Mouse (Mus musculus): ENCODE results near the gene Ptgir. TPM values are rescaled to one million over a fixed set of nuclear protein-coding genes. Genes with fewer than 3 reads are reported as not detected.

Gene Ptgir
- polyA plus RNA-seq, 1 experiment from 2014 or later = 1.6 TPM

GRCm38 (mm10) chr7:16890536-16890935 lies 15.8 kb upstream of the Ptgir start:
- Histone ChIP-seq H3K4me2 (peak overlapping the region; percentile 74), H3K27ac (ENCODE audit: low read depth) (peak overlapping the region; percentile 97), H3K4me3 (ENCODE audit: low read depth, low read length) (peak overlapping the region; percentile 37; the same call in 1 of the 2 replicates), H3K9ac (peak overlapping the region; percentile 20), H3K27me3 (ENCODE audit: insufficient read depth, low read length) (peaks cover 24% of the 10 kb centered on the region), H3K9me3 (ENCODE audit: low read depth, low read length) (peaks cover 9% of the 10 kb centered on the region), H3K4me1 (ENCODE audit: insufficient read depth) (peaks cover 7% of the 10 kb centered on the region; the same call in 1 of the 2 replicates), H3K36me3 (ENCODE audit: insufficient read depth) (peaks cover 27% of the 10 kb centered on the region)
- peak; percentile 84 for DNase-seq
- TF ChIP-seq CTCF (IDR thresholded peaks at IDR 0.05; ENCODE audit: low read depth) = no peak
- 18% methylated on average over 6 of the region's 6 CpGs for WGBS
- no peak for ATAC-seq (ENCODE audit: insufficient read depth)

- DNase-seq = peak; percentile 97
- H3K4me3 ChIP-seq (ENCODE audit: low read depth, low read length) = peak overlapping the region; percentile 37; the same call in 1 of the 2 replicates
- H3K27ac ChIP-seq (ENCODE audit: low read depth) = peak overlapping the region; percentile 97
- peak overlapping the region; percentile 74 for H3K4me2 ChIP-seq
- peaks cover 20% of the 10 kb centered on the region for H3K27me3 ChIP-seq (ENCODE audit: insufficient read depth, low read length)
- no peak for TF ChIP-seq CTCF (IDR thresholded peaks at IDR 0.05; ENCODE audit: low read depth)
- H3K36me3 ChIP-seq (ENCODE audit: insufficient read depth) = peaks cover 22% of the 10 kb centered on the region
- ATAC-seq (ENCODE audit: insufficient read depth) = peak; percentile 87
- WGBS = 4% methylated on average over 23 of the region's 23 CpGs
- peaks cover 8% of the 10 kb centered on the region; the same call in 1 of the 2 replicates for H3K4me1 ChIP-seq (ENCODE audit: insufficient read depth)
- H3K9me3 ChIP-seq (ENCODE audit: low read depth, low read length) = peaks cover 5% of the 10 kb centered on the region
- peak overlapping the region; percentile 20; the same call in 1 of the 2 replicates for H3K9ac ChIP-seq
Measured at GRCm38 (mm10) chr7:16890944-16891343, 15.3 kb upstream of the Ptgir start.

- DNase-seq (peak; percentile 97), ATAC-seq (ENCODE audit: insufficient read depth) (peak; percentile 84)
- Histone ChIP-seq H3K9me3 (ENCODE audit: low read depth, low read length) (no peaks in the 10 kb centered on the region), H3K36me3 (ENCODE audit: insufficient read depth) (peaks cover 14% of the 10 kb centered on the region), H3K27me3 (ENCODE audit: insufficient read depth, low read length) (peaks cover 18% of the 10 kb centered on the region; the same call in 1 of the 2 replicates), H3K4me2 (peak within 1 kb of the TSS; percentile 74), H3K4me3 (ENCODE audit: low read depth, low read length) (peak within 1 kb of the TSS; percentile 37), H3K9ac (peak within 1 kb of the TSS; percentile 21; the same call in 1 of the 2 replicates), H3K4me1 (ENCODE audit: insufficient read depth) (peaks cover 8% of the 10 kb centered on the region; the same call in 1 of the 2 replicates), H3K27ac (ENCODE audit: low read depth) (peak within 1 kb of the TSS; percentile 97)
- TF ChIP-seq CTCF (IDR thresholded peaks at IDR 0.05; ENCODE audit: low read depth) = peak; percentile 96
- under 1% methylated on average over 30 of the region's 30 CpGs for WGBS
Measured at GRCm38 (mm10) chr7:16891641-16892351, 14.5 kb upstream of the Ptgir start, which contains the start of gene Gng8. Gene Gng8, plus strand, starts transcription at chr7:16891786.

GRCm38 (mm10) chr7:16892352-16892730 lies 13.9 kb upstream of the Ptgir start:
- WGBS = 26% methylated on average over 9 of the region's 9 CpGs
- H3K4me2 ChIP-seq = peak overlapping the region; percentile 74
- ATAC-seq (ENCODE audit: insufficient read depth) (peak; percentile 2; the same call in 1 of the 2 replicates), DNase-seq (no peak)
- H3K4me1 ChIP-seq (ENCODE audit: insufficient read depth) = peaks cover 8% of the 10 kb centered on the region; the same call in 1 of the 2 replicates
- H3K27me3 ChIP-seq (ENCODE audit: insufficient read depth, low read length) = peaks cover 18% of the 10 kb centered on the region; the same call in 1 of the 2 replicates
- H3K9ac ChIP-seq = peak overlapping the region; percentile 21; the same call in 1 of the 2 replicates
- H3K36me3 ChIP-seq (ENCODE audit: insufficient read depth) = peaks cover 8% of the 10 kb centered on the region
- H3K27ac ChIP-seq (ENCODE audit: low read depth) = no peak overlapping the region
- no peaks in the 10 kb centered on the region for H3K9me3 ChIP-seq (ENCODE audit: low read depth, low read length)
- H3K4me3 ChIP-seq (ENCODE audit: low read depth, low read length) = peak overlapping the region; percentile 37
- TF ChIP-seq CTCF (IDR thresholded peaks at IDR 0.05; ENCODE audit: low read depth) = no peak

GRCm38 (mm10) chr7:16893612-16894011 lies 12.7 kb upstream of the Ptgir start:
- DNase-seq (no peak), ATAC-seq (ENCODE audit: insufficient read depth) (no peak)
- Histone ChIP-seq H3K4me1 (ENCODE audit: insufficient read depth) (peaks cover 8% of the 10 kb centered on the region; the same call in 1 of the 2 replicates), H3K9me3 (ENCODE audit: low read depth, low read length) (no peaks in the 10 kb centered on the region), H3K9ac (no peak overlapping the region), H3K4me2 (peak overlapping the region; percentile 74), H3K27ac (ENCODE audit: low read depth) (no peak overlapping the region), H3K4me3 (ENCODE audit: low read depth, low read length) (no peak overlapping the region), H3K27me3 (ENCODE audit: insufficient read depth, low read length) (peaks cover 18% of the 10 kb centered on the region; the same call in 1 of the 2 replicates), H3K36me3 (ENCODE audit: insufficient read depth) (no peaks in the 10 kb centered on the region)
- WGBS = 5% methylated on average over 6 of the region's 6 CpGs
- TF ChIP-seq CTCF (IDR thresholded peaks at IDR 0.05; ENCODE audit: low read depth) = no peak

GRCm38 (mm10) chr7:16894279-16894678 lies 12.0 kb upstream of the Ptgir start:
- H3K27me3 ChIP-seq (ENCODE audit: insufficient read depth, low read length) = peaks cover 18% of the 10 kb centered on the region
- peaks cover 8% of the 10 kb centered on the region; the same call in 1 of the 2 replicates for H3K4me1 ChIP-seq (ENCODE audit: insufficient read depth)
- ATAC-seq (ENCODE audit: insufficient read depth) = no peak
- whole genome bisulfite sequencing = 4% methylated on average over 4 of the region's 4 CpGs
- DNase-seq = no peak
- TF ChIP-seq CTCF (IDR thresholded peaks at IDR 0.05; ENCODE audit: low read depth) = no peak
- no peak overlapping the region for H3K27ac ChIP-seq (ENCODE audit: low read depth)
- H3K4me2 ChIP-seq = peak overlapping the region; percentile 60
- no peak overlapping the region for H3K9ac ChIP-seq
- no peaks in the 10 kb centered on the region for H3K36me3 ChIP-seq (ENCODE audit: insufficient read depth)
- no peak overlapping the region for H3K4me3 ChIP-seq (ENCODE audit: low read depth, low read length)
- H3K9me3 ChIP-seq (ENCODE audit: low read depth, low read length) = no peaks in the 10 kb centered on the region

GRCm38 (mm10) chr7:16895000-16895399 lies 11.3 kb upstream of the Ptgir start:
- Histone ChIP-seq H3K27me3 (ENCODE audit: insufficient read depth, low read length) (peaks cover 18% of the 10 kb centered on the region), H3K9me3 (ENCODE audit: low read depth, low read length) (no peaks in the 10 kb centered on the region), H3K4me1 (ENCODE audit: insufficient read depth) (peaks cover 8% of the 10 kb centered on the region; the same call in 1 of the 2 replicates), H3K36me3 (ENCODE audit: insufficient read depth) (no peaks in the 10 kb centered on the region), H3K9ac (peak overlapping the region; percentile 9; the same call in 1 of the 2 replicates), H3K4me3 (ENCODE audit: low read depth, low read length) (peak overlapping the region; percentile 21; the same call in 1 of the 2 replicates), H3K27ac (ENCODE audit: low read depth) (no peak overlapping the region), H3K4me2 (peak overlapping the region; percentile 60)
- TF ChIP-seq CTCF (IDR thresholded peaks at IDR 0.05; ENCODE audit: low read depth) = peak; percentile 90
- ATAC-seq (ENCODE audit: insufficient read depth) (no peak), DNase-seq (peak; percentile 91)
- WGBS = under 1% methylated on average over 24 of the region's 24 CpGs

Measured in lung, embryonic 14.5 days (tissue).